Mouse (Mus musculus) lung, embryonic 15.5 days (tissue): ENCODE data around the gene Smarcd3. TPM values are rescaled to one million over a fixed set of nuclear protein-coding genes. Genes with fewer than 3 reads are reported as not detected.

Source experiments
- ATAC-seq: fragments of 200-750 bp; cut with Nextera tagmentation; 2 replicates; pipeline ENCODE4 v1.8.0; 2017; ENCODE audit warnings: moderate number of reproducible peaks, borderline replicate concordance; ENCODE audit not compliant: low FRiP score, low TSS enrichment; ENCODE audit errors: extremely low read depth
- H3K27ac ChIP-seq: fragments of 300-500 bp; sonication (generic); 2 replicates; pipeline ENCODE4 v1.5.1; 2015; ENCODE audit warnings: moderate library complexity, mild to moderate bottlenecking, inconsistent platforms
- H3K27me3 ChIP-seq: fragments of 300-500 bp; sonication (generic); 2 replicates; pipeline ENCODE4 v1.6.1; 2015; ENCODE audit warnings: inconsistent platforms
- H3K36me3 ChIP-seq: fragments of 300-500 bp; sonication (generic); 2 replicates; pipeline ENCODE4 v1.6.1; 2015; ENCODE audit warnings: inconsistent platforms
- H3K4me1 ChIP-seq: fragments of 300-500 bp; sonication (generic); 2 replicates; pipeline ENCODE4 v1.6.1; 2015; ENCODE audit warnings: inconsistent platforms
- H3K4me2 ChIP-seq: fragments of 300-500 bp; sonication (generic); 2 replicates; pipeline ENCODE4 v1.6.1; 2015; ENCODE audit warnings: inconsistent platforms, mild to moderate bottlenecking, moderate library complexity
- H3K4me3 ChIP-seq: fragments of 300-500 bp; sonication (generic); 2 replicates; pipeline ENCODE4 v1.5.1; 2015; ENCODE audit warnings: mild to moderate bottlenecking, inconsistent platforms
- H3K9ac ChIP-seq: fragments of 300-500 bp; sonication (generic); 2 replicates; pipeline ENCODE4 v1.6.1; 2015; ENCODE audit warnings: inconsistent platforms
- H3K9me3 ChIP-seq: fragments of 300-500 bp; sonication (generic); 2 replicates; pipeline ENCODE4 v1.6.1; 2016; ENCODE audit warnings: inconsistent platforms
- WGBS: fragments of 180-500 bp; shearing (Covaris S2); methylation state at CpG from one replicate; pipeline ENCODE4 v1.1.7; 2015; 5-methylcytosine and 5-hydroxymethylcytosine counted together
- polyA plus RNA-seq: library from polyadenylated mRNA; unstranded; fragments of >200 nt; fragmentation: Nextera tagmentation; extraction: Ambion mirVana; gene quantifications from 2 replicates; pipeline ENCODE4 v1.2.1, GENCODE M21; 2015

The Smarcd3 gene
- polyA plus RNA-seq, 1 experiment from 2014 or later, result 29.7 TPM

DNA sequence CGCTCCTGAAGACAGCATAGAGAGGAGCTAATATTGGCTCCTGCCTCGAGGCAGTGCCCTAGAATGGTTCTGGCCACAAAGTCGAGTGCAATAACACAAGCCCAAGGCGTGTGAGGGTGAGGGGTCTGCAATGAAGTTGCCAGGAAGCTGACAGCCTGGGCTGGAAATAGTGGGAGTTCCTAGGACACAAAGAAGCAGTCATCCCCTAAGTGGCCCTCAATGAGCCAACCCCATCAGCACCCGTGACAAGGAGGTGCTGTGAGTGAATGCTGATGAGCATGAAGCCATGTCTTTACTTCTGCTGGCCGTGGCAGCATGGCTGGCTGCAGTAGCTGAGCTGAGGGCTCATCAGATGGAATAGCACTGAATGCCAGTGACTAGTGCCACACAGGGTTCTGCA is 9.1 kb downstream of the Smarcd3 start:
- Histone ChIP-seq H3K4me1 (peaks cover 13% of the 10 kb centered on the region), H3K4me3 (no peak overlapping the region), H3K4me2 (no peak overlapping the region), H3K36me3 (no peaks in the 10 kb centered on the region), H3K9ac (no peak overlapping the region), H3K9me3 (no peaks in the 10 kb centered on the region), H3K27ac (no peak overlapping the region), H3K27me3 (no peaks in the 10 kb centered on the region)
- no peak for ATAC-seq
- WGBS, result 54% methylated on average over 6 of the region's 6 CpGs

DNA sequence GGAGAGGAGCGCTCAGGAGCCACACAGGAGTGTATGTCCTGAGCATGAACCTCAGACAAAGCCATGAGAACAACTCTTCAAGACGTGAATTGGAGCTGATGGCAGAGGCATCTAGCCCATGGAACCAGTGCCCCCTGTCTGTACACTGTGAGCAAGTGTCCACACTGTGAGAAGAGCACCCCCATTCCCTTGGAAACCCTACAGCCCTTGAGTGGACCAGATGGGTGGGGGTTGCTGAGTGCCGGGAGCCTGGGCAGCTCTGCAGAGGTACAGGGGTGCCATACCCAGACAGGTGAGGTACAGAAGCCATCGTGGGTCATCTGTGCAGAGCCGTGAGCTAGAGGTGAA is 11.9 kb downstream of the Smarcd3 start:
- Histone ChIP-seq H3K36me3 (no peaks in the 10 kb centered on the region), H3K4me2 (no peak overlapping the region), H3K27ac (no peak overlapping the region), H3K27me3 (no peaks in the 10 kb centered on the region), H3K9me3 (no peaks in the 10 kb centered on the region), H3K4me3 (no peak overlapping the region), H3K4me1 (peaks cover 13% of the 10 kb centered on the region), H3K9ac (no peak overlapping the region)
- 59% methylated on average over 5 of the region's 5 CpGs for WGBS
- peak; percentile 28 for ATAC-seq

DNA sequence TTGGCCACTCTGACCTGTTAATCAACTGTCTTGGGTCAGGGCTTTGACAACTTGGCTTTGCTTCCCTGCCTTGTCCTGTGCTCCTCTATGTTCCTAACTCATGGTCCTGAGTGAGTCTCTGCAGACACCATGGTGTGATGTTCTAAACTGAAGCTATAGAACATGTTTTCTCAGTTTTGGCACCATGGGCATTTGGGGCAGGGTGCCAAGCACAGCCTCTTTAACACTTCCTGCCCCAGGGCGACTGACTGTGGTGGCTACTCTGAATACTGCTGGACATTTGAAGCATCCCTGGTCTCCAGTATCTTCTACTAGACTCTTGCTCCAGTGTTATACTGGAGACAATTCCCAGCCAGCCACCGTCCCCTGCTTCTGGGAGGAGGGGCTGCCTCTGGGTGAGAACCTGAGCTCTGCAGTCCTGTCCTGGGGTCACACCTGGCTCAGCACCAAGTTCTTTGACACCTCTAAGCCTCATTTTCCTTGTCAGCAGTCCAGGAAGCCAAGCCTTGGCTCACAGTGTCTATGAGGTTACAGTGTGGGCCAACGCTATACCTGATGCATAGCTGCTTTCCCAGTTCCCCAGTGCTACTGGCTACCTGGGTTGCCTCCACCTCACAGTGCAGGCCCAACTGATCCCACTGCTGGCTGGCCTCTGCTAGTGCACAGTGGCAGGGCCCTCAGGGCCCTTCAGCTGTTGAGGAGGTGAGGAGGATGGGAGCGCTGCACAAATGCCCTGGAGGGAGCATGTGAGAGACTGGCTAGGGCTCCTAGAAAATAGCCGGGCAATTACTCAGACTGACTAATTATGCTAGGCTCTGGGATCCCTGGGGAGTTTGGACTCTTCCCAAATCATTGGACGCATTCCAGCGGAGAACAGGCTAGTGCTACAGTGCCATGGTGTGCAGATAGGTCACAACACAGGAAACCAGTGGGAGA is 12.6 kb downstream of the Smarcd3 start:
- no peaks in the 10 kb centered on the region for H3K36me3 ChIP-seq
- H3K9me3 ChIP-seq, result no peaks in the 10 kb centered on the region
- H3K9ac ChIP-seq, result no peak overlapping the region
- no peak overlapping the region for H3K27ac ChIP-seq
- H3K4me2 ChIP-seq, result no peak overlapping the region
- WGBS, result 55% methylated on average over 7 of the region's 7 CpGs
- H3K4me3 ChIP-seq, result no peak overlapping the region
- peaks cover 13% of the 10 kb centered on the region for H3K4me1 ChIP-seq
- no peak for ATAC-seq
- no peaks in the 10 kb centered on the region for H3K27me3 ChIP-seq

DNA sequence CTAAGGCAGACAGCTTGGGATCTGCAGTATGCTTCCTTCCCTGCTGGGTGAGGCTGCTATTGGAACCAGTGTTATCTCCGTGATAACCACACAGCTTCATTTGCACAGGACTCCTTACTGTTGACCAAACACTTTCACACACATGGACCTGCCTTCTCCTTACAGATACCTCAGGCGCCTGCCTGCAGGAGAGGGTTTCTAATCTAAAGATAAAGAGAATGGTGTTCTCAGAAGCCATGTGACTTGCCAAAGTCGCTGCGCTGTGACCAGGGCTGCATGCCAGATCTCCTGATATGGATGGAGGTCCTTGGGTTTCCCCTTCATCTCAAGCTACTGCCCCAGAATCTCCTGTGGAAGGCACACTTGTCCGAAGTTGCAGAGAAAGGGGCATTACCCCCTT is 14.8 kb downstream of the Smarcd3 start:
- H3K4me3 ChIP-seq, result no peak overlapping the region
- H3K27me3 ChIP-seq, result no peaks in the 10 kb centered on the region
- no peak overlapping the region for H3K9ac ChIP-seq
- H3K9me3 ChIP-seq, result no peaks in the 10 kb centered on the region
- WGBS, result 10% methylated on average over 5 of the region's 5 CpGs
- no peak overlapping the region for H3K4me2 ChIP-seq
- no peak overlapping the region for H3K27ac ChIP-seq
- no peak for ATAC-seq
- peaks cover 29% of the 10 kb centered on the region for H3K4me1 ChIP-seq
- H3K36me3 ChIP-seq, result no peaks in the 10 kb centered on the region

DNA sequence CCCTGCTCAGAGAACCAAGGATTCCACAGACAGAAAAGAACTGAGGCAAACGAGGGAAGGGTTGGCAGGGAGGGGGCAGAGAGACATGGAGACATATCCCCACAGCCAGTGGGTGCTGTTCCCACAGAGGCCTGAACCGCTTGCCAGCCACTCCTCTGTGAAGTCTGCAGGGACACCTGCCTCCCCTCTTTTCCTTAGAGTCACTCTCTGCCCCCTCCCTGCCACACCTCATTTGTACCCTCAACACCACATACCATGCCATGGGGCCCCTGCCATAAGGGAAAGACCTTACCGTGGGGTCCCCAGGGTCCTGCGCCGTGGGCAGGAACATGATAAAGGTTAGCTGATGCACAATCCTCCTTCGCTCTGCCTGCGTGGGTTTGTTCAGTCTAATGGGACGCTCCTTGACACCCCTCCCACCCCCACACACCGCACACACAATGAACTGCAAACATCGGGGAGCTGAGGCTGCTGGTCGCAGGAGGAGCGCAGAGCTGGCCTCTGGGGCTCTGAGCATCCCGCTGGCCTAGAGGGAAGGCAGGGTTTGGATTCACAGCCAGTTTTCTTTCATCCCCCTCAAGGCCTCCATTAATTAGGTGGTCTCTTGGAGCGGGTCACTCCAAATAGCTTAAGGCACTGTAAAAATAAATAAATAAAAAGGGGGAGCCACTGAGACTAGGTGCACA is 18.1 kb downstream of the Smarcd3 start:
- H3K4me3 ChIP-seq, result peak overlapping the region; percentile 84; the same call in 1 of the 2 replicates
- H3K36me3 ChIP-seq, result no peaks in the 10 kb centered on the region
- H3K4me1 ChIP-seq, result peaks cover 42% of the 10 kb centered on the region
- no peak for ATAC-seq
- no peaks in the 10 kb centered on the region for H3K27me3 ChIP-seq
- H3K9me3 ChIP-seq, result no peaks in the 10 kb centered on the region
- H3K27ac ChIP-seq, result peak overlapping the region; percentile 98; the same call in 1 of the 2 replicates
- H3K4me2 ChIP-seq, result peak overlapping the region; percentile 70
- H3K9ac ChIP-seq, result peak overlapping the region; percentile 33
- 22% methylated on average over 14 of the region's 14 CpGs for WGBS

DNA sequence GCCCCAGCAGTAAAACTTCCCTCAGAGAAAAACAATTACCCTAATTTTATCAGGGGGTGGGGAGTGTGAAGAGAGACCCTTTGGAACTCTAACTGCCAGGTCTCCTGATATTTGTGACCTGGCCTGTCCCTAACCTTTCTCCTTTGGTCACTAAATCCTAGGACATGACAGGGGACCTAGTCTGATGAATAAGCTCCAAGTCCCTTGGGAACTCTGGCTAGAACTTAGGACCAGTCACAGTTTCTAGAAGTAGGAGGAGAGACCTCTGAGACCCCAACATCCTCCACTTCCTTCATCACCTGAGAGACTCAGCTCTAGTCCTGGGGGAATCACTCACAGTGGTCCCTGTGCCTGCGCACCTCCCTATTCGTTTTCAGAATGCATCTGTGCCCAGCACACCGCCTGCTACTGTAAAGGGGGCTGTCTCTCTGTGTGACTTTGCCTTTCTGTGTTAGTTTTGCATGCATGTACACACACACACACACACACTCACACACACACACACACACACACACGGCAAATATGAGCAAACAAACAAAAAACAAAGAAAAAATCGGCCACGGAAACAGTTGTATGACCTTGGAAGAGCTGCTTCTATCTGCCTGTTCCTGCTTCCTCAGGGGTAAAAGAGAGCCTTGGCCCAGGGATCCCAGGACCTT is 18.8 kb downstream of the Smarcd3 start:
- Histone ChIP-seq H3K4me3 (peak overlapping the region; percentile 84), H3K9ac (peak overlapping the region; percentile 86), H3K4me1 (peaks cover 46% of the 10 kb centered on the region), H3K27ac (peak overlapping the region; percentile 98), H3K4me2 (peak overlapping the region; percentile 70), H3K9me3 (no peaks in the 10 kb centered on the region), H3K27me3 (0 out of 2 replicates have a peak, but pooled peaks cover 3% of the 10 kb centered on the region), H3K36me3 (no peaks in the 10 kb centered on the region)
- no peak for ATAC-seq
- 11% methylated on average over 6 of the region's 6 CpGs for WGBS

DNA sequence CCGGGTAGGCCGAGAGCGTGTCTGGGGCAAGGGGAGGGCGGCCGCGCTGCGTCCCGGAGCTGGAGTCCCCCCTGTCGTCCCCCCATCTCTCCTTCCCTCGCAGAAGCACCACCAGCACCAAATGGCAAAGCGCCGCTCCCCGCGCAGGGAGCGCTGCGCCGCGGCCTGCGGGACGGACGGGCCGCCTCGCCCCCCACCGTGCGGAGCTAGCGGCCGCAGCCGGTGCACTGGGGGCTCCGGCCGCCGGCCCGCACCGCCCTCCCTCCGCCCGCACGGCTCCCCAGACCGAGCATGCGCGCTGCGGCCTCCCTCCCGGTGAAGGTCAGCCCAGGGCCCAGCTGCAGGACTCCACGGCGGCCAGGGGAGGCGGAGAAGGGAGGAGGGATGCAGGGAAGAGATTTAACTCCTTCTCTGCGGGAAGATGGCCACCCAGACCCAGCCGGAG is 19.5 kb downstream of the Smarcd3 start:
- under 1% methylated on average over 41 of the region's 46 CpGs for WGBS
- Histone ChIP-seq H3K4me1 (peaks cover 50% of the 10 kb centered on the region), H3K27ac (peak overlapping the region; percentile 98), H3K9me3 (no peaks in the 10 kb centered on the region), H3K36me3 (no peaks in the 10 kb centered on the region), H3K4me2 (peak overlapping the region; percentile 70), H3K9ac (peak overlapping the region; percentile 86), H3K4me3 (peak overlapping the region; percentile 84), H3K27me3 (0 out of 2 replicates have a peak, but pooled peaks cover 3% of the 10 kb centered on the region)
- peak; percentile 79 for ATAC-seq

DNA sequence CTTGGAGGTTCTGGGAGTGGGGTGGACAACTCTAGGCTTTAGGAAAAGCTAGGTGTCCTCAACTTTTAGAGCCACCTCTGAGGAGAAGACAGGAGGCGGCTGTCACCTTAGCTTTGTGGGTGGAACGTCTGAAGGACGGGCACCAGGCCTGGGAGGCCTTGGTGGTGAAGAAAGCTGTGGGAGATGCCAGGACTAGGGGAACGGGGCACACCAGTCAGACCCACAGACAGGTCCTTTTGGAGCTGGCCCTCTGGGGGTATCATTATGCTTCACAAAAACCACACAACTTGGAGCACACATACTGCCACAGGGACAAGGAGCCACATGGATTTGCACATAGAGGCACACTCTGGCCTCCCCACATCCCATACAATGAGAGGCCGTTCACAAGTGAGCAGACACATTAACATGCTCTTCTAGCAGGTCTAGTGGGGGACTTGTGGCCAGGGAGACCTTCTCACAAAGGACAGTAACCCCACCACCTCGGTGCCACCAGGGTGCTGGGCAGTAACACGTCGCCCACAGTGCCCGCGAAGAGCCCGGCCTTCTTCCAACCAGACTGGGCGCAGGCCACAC is 20.0 kb downstream of the Smarcd3 start:
- Histone ChIP-seq H3K9me3 (no peaks in the 10 kb centered on the region), H3K4me1 (peaks cover 51% of the 10 kb centered on the region), H3K27ac (peak overlapping the region; percentile 98), H3K27me3 (0 out of 2 replicates have a peak, but pooled peaks cover 3% of the 10 kb centered on the region), H3K4me3 (peak overlapping the region; percentile 84), H3K36me3 (no peaks in the 10 kb centered on the region), H3K4me2 (peak overlapping the region; percentile 70), H3K9ac (peak overlapping the region; percentile 86)
- no peak for ATAC-seq
- 16% methylated on average over 12 of the region's 12 CpGs for WGBS

DNA sequence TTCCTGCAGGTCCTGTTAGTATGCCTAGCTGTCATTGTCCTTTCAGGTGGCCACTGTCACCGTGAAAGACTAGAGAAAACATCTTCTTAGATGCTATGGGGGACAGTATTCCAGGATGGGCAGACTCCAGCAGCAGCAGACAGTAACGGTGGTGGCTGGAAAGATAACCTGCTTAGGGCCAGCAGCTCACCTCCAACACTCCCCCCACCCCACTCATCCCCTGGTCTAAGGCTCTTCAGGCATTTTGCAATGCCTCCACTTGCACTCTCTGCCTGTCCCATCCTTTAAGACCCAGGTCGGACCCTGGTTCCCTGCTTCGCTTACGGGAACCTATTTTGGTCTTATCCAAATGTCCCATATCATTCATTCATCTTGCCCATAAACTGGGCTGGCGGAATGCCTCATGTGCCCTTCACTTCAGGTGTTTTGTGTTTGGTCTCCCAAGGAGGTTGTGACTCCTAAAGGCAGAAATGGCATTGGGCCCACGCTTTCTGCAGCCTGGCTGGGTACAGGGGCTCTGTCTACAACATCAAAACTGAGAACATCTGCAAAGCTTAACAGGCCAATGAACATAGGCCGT is 20.7 kb downstream of the Smarcd3 start:
- no peaks in the 10 kb centered on the region for H3K36me3 ChIP-seq
- no peaks in the 10 kb centered on the region for H3K9me3 ChIP-seq
- peaks cover 58% of the 10 kb centered on the region for H3K4me1 ChIP-seq
- H3K4me2 ChIP-seq, result peak overlapping the region; percentile 87
- H3K4me3 ChIP-seq, result peak overlapping the region; percentile 76; the same call in 1 of the 2 replicates
- 59% methylated on average over 8 of the region's 8 CpGs for whole genome bisulfite sequencing
- peak overlapping the region; percentile 86; the same call in 1 of the 2 replicates for H3K9ac ChIP-seq
- ATAC-seq, result no peak
- peaks cover 4% of the 10 kb centered on the region; the same call in 1 of the 2 replicates for H3K27me3 ChIP-seq
- H3K27ac ChIP-seq, result peak overlapping the region; percentile 98

DNA sequence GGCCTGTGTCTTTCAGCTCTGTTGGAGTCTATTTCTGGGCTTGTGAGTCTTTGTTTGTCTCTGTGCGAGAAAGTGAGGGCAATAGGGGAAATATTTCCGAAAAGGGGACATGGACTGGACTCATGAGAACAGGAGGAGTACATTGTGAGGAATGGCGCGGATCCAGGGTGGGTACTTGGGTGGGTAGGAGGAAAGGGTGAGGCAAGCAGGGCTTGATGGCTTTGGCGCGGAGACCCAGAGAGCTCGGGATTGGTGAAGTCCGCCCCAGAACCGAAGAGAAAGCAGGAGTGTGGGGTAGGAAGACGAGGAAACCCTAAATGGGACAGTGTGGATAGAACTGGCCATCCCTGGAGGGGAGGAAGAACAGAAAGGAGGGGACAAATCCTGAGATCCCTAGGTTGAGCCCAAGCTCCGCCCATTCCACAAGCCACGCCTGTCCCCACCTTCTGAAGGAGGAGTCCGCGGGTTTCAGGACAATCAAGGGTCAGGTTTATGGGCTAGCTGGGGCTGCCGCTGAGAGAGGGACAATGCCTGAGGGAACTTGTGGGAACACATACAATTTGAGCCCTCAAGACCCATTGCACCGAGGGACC is 21.4 kb downstream of the Smarcd3 start:
- Histone ChIP-seq H3K36me3 (no peaks in the 10 kb centered on the region), H3K9me3 (no peaks in the 10 kb centered on the region), H3K9ac (peak overlapping the region; percentile 88), H3K27ac (peak overlapping the region; percentile 98), H3K4me3 (peak overlapping the region; percentile 76), H3K4me1 (peaks cover 64% of the 10 kb centered on the region), H3K27me3 (peaks cover 10% of the 10 kb centered on the region; the same call in 1 of the 2 replicates), H3K4me2 (peak overlapping the region; percentile 87)
- peak; percentile 65 for ATAC-seq
- WGBS, result 0% methylated on average over 16 of the region's 16 CpGs
